Mouse (Mus musculus) layer of hippocampus, adult 9-10 months (tissue): ENCODE measurements at regions not wholly inside any gene's neighbourhood (a gene's known extent, or its start where the extent isn't known, plus 50 kb on each side); places are given as distances from the start of the nearest gene placed in this dataset.

Source experiments
- DNase-seq: peaks from one replicate; pipeline ENCODE4 v3.0.0; 2022; ENCODE audit warnings: low spot score

GRCm38 (mm10) chr10:98717856-98718255, 196.3 kb upstream of the Atp2b1 start:
- no peak for DNase-seq

DNA sequence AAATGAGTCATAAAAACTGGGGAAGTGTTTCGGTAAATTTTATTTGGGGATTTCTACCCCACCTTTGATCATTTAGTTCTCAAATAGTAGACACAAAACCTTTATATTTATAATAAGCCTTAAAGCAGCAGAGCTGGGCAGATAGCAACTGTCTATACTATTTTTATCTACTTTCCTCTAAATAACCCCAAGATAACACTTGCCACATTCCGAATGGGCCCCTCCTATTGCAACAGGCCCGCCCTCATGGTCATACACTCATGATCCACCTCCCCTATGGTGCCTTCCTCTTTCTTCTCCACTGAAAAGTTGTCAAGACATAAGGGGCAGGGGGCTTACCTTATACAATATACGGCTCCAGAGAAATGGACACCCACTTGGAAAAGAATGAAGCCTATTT, 195.5 kb upstream of the Atp2b1 start:
- no peak for DNase-seq

DNA sequence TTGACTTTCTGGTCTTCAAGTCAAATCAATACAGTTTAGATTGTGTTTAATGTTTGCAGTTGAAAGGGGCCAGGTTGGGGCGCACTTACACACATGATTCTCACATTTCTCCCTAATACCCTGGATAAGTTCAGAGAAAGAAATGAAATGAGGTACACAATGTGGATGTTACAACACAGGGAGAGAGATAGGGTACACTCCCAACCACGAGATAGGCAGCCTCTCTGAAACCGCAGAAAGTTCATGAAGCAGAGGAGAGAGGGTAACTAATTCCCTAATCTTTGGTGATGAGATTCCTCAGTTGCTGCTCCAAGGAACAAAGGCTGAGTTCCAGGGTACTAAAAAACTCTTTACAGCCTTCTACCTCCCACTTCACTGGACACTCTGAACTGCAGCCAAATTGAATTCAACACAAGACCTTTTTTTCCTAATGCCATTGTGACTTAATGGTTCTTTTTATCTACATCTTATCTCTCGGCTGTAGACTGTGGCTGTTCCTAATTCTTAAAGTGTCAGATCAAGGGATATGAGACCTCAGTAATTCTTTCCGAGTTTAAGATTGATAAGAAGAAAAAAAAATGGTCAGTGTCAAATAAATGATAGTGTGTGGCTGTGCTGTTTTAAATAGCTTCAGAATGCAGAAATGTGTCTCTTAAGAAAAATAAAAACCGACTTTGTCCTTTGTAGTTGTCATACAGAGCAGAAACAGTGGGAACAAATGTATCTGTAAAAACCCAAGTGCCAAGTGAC, 193.8 kb upstream of the Atp2b1 start:
- no peak for DNase-seq

DNA sequence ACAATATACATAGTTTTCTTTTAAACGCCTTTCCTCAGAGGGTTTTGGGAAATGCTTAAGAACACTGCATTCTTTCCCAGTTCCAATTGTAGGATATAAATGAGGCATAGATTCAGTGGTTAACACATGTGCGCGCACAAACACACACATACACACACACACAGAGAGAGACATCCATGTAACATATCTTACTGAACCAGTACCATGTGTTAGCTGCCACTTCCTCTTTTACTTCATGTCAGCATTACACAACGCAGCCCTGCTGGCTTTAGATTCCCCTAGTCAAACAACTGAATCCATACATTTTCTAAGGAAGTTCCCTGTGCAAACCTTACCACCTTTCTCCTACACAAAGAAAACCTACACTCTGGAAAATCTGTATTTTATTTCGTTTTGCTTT, 189.1 kb upstream of the Atp2b1 start:
- DNase-seq, result no peak

GRCm38 (mm10) chr10:98727130-98727529, 187.1 kb upstream of the Atp2b1 start:
- no peak for DNase-seq

DNA sequence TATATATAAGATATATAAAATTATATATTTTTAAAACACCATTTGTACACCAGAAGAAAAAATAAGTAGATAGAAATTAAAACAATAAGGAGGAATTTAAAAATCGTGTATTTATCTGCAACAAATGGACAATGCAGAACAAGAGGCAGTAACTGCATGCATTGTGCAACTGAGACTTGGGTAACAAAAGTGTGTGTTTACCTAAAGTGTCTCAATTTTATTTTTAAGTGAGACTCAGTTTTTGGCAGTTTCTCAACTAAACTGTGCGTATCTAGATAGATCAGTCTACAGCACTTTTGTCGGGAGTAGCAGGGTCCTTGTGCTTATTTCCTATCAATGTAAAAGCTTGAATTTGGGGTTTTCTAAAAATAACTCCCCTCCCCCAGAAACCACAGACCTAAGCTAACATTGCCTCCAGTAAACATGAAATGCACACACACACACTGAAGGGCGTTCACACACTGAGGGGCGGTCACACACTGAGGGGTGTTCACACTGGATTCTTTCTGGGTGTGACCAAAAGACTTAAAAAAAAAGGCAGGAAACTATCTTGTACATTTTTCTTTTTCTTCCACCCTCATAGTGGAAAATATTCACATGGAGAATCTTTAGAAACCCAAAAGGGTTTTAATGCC, 185.7 kb upstream of the Atp2b1 start:
- no peak for DNase-seq

- no peak for DNase-seq
Observed at GRCm38 (mm10) chr10:98733950-98734585, 180.1 kb upstream of the Atp2b1 start.

DNA sequence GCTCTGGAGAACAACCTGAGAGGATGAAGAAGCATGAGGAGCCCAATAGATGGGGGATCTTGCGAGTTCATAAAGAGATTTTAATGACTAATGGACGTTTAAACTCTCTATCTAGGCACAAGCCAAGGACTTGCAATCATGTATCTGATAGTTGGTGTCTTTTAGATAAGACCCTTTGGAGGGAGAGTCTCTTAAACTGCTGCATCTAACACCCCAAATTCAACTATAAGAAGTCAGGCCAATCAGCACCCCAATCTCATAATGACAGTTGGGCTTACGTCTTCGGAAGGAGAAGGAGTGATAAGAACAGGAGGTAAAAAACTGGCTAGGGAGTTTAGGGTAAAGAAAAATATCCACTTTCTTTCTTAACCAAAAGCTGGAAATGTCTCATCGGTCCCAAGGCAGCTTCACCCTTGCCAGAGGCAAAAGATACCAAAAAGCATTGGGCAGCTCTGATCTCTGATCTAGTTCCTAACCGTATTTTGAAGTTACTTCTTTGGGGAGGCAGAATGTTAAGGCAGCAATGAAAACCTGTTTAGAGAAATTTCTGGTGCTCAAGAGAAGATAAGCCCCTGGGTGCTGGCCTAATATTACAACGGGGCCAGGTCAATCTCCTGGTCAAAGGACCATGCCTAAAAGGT, 173.6 kb upstream of the Atp2b1 start:
- no peak for DNase-seq

DNA sequence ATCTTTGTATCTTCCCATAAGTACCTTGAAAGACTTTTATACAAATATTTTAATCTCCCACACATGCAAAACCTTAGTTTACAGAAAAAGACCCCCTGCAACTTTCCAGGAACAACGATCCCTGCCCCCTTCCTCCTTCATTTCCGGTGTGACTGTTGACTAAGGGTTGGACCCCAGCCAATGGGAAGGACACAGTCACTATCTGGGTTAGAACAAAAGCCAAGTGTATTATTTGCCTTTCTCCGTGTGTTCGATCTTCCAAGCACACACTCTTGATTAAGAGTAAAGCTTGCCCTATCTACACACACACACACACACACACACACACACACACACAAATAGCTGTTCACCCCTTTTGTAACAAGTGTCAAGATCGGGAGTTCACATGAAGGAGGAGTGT, 172.8 kb upstream of the Atp2b1 start:
- no peak for DNase-seq

DNA sequence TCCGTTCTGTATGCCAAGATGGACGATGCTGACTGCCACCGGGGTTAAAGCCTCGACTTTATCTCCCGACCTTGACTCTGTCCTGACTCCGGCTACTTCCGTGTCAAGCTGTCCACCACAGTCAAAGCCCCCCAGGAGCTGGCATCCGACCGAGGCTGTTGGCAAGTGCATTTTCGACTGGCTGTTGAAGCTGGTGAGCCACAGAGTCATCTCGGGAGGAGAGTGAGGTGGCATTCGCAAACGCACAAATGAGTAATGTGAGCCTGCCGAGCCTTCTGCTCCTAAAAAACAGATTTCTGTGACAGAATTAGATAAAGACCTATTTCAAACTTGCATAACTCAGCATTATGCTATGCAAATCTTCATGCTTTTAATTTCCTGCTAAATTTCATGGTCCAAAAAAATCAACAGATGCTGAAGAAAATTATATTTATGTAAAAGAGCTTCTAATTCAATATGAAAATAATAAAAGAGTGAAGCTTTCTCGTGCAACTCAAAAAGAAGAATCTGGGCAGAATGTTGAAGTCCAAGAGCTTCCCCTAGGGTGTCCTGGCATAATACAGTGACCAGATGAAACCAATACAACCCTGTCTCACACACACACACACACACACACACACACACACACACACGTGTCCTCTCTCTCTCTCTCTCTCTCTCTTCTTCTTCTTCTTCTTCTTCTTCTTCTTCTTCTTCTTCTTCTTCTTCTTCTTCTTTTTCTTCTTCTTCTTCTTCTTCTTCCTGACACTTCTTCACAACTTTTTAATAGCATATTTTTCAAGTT, 171.2 kb upstream of the Atp2b1 start:
- no peak for DNase-seq

DNA sequence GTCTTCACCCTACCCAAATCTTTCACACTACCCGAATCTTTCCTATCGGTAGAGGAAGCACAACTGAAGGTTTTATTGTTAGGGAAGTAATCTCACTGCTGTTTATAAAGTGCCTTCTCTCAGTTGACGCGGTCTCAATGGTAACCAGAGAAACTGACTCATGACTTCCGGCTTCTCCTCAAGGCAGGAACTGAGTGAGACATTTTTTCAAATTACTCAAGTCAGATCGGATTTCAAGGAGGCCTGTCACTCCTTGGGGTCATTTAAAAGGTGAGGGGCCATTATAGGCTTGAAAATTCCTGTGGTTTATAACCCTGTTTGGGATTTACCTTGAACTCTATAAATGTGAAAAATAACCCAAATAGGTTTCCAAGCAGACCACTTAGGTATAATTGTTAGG, 170.0 kb upstream of the Atp2b1 start:
- DNase-seq, result no peak

- DNase-seq, result no peak
Observed at GRCm38 (mm10) chr10:98744662-98745061, 169.5 kb upstream of the Atp2b1 start.

DNA sequence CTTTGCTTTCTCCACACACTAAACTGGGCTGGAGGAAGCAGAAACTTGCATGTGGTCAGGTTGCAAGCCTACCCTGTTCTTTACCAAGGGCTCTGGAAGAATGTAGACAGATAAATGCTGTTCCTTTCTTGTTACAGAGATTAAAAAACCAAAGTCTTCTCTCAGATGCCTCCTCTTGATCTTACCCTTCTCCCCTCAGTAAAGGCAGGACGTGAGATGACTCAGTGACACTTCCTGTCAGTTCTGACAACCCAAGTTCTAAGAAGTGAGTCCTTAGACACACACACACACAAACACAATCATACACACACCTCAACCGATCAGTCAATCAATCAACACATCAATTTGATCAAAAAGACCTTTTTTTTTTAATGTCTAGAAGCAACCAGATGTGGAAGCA, 168.8 kb upstream of the Atp2b1 start:
- DNase-seq, result no peak

GRCm38 (mm10) chr10:98745861-98746260, 168.3 kb upstream of the Atp2b1 start:
- DNase-seq, result no peak

DNA sequence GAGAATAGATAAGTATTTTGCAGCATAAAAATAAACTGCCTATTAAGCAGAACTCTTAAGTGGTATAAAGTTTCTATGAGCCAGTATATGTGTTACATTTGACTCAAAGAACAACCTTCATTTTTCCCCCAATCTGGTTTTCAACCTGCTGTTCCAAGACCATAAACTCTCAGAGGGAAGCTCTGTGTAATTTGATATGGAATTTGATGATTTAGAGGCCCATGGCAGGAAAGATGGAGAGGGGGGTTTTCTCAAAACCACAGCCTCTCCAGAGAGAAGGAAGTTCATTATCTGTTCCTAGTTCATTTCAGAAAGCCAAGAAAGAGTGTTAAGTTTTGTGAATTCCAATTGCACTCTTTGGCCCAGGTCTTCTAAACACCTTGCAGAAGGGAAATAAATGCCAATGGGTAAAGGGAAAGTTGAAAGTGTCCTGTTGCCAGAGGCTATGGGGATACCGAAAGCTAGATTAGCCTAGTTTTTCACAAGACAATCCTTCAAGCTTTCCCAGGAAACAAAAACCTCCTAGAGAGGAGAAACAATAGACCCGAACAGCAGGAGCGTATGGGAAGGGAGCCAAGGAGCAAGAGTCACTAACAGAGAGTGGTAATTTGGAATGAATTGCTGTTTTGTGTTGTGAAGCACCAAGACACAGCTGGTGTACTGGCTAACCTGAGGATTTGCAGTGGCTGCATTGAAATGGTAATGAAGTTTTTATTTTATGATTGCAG, 165.2 kb upstream of the Atp2b1 start:
- DNase-seq, result no peak

- DNase-seq, result no peak
Observed at GRCm38 (mm10) chr10:98749584-98749947, 164.6 kb upstream of the Atp2b1 start.

DNA sequence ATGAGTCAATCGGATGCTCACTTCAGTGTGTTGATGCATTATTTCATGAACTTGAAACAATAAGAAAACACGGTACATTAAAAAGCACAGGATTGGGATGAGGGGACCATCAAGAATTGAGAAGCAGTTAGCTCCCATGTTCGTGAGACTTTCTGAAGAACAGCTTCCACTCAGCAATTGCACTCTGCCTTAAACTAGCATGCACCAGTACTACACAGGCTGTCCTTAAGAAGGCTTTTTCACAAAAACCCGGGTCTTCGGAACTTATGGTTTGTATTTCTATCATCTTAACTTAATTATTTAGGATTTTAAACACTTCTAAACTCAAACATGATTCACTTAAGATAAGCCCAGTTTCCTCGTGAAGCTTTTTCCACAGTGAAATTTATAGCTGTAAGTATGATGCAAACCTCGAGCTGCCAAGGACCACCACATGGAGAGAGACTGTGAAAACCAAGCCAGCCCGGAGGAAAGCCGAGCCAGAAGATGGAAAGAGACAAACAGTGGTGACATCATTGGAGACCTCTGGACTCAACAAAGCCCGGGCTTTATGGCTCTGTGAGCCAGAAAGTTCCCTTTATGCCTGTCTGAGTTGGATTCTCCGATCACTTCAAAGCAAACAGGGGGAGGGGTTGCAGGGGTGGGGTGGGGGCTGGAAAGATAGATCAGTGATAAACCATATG, 162.7 kb upstream of the Atp2b1 start:
- DNase-seq, result no peak

DNA sequence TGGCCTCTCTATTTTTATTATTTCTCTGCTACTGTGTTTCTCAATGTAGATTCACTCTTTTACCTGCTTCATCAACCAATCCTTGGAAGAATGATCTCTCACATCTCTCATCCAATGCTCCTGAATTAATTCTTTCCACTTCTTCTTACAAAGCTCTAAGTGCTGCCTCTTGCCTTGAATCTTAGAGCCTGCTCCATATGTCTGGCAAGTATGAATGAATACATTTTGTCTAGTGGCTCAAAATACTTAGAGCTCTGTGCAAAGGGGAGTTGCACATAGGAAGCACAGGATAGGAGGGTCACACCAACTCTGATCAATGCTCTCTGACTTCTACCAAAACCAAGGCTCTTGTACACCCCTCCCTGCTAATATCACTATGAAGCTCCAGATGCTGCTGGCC, 153.1 kb upstream of the Atp2b1 start:
- DNase-seq, result no peak

- no peak for DNase-seq
Observed at GRCm38 (mm10) chr10:98765786-98766419, 148.3 kb upstream of the Atp2b1 start.

DNA sequence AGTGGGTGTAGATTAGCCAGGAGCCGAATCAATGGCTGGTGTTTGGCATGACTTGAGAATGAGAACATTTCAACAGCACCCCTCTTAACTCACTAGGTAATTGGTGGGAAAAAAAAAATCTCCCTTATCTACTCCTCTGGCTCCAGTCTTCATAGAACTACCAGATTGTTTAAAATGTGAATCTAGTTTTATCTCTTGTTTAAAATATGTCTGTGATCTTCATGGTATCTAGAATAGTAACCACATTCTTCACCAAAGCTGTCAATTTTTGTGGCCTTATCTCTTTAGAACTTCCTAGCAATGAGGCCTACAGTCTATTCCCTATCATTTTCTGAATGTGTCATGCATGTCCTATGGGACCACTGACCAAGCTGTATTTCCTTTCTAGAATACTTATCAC, 134.4 kb upstream of the Atp2b1 start:
- no peak for DNase-seq

DNA sequence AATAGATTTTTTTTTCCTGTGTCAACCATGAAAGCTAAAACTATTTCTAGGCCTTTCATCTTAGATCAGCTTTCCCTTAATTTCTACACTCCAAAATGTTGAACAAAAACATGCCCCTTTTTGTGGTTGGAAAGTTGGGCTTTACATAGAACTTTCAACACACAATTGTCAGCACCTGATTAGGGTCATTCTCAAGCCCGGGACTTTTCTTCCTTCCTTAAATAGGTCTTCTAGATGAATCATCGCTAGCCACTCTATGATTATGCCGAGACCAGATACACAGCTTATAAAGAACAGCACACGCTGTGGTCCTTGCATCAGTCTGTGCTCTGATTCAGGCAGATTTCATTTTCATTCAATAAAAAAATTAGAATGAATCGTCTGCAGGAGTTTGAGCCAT, 133.3 kb upstream of the Atp2b1 start:
- DNase-seq, result no peak
